Mouse (Mus musculus) lung, postnatal 36 days (tissue): ENCODE results near the gene Tulp1.

ENCODE experiments used
- DNase-seq: peaks from one replicate; pipeline ENCODE4 v3.0.0; 2022; ENCODE audit warnings: mixed read lengths

The Tulp1 gene

GRCm38 (mm10) chr17:28312232-28313211 is 52.5 kb downstream of the Tulp1 start:
- peak; percentile 47 for DNase-seq

GRCm38 (mm10) chr17:28311366-28312132 is 53.5 kb downstream of the Tulp1 start:
- DNase-seq: no peak

GRCm38 (mm10) chr17:28310831-28311230 is 54.2 kb downstream of the Tulp1 start:
- DNase-seq: no peak

- DNase-seq: peak; percentile 96
Observed at GRCm38 (mm10) chr17:28308297-28309195, 56.5 kb downstream of the Tulp1 start.

- DNase-seq: no peak
Observed at GRCm38 (mm10) chr17:28305172-28305571, 59.9 kb downstream of the Tulp1 start.
